Mouse (Mus musculus) T-cell, adult 2 months (primary cell): Measurements from ENCODE around the gene Gdpd5.
A peak's percentile ranks its signal among the peaks of the same experiment; 100 is the strongest.

Source experiments
- DNase-seq: peaks from one replicate; pipeline ENCODE4 v3.0.0; 2022; ENCODE audit warnings: low spot score

The Gdpd5 gene

GRCm38 (mm10) chr7:99405386-99406155 lies 24.4 kb downstream of the Gdpd5 start:
- no peak for DNase-seq

- no peak for DNase-seq
Observed at GRCm38 (mm10) chr7:99407598-99407997, 26.4 kb downstream of the Gdpd5 start.

GRCm38 (mm10) chr7:99409441-99410222 lies 28.4 kb downstream of the Gdpd5 start:
- DNase-seq: no peak

- no peak for DNase-seq
Observed at GRCm38 (mm10) chr7:99410315-99410714, 29.1 kb downstream of the Gdpd5 start.

- DNase-seq: no peak
Observed at GRCm38 (mm10) chr7:99411047-99411779, 30.0 kb downstream of the Gdpd5 start.

GRCm38 (mm10) chr7:99415045-99415444 lies 33.8 kb downstream of the Gdpd5 start:
- DNase-seq: no peak

- DNase-seq: no peak
Observed at GRCm38 (mm10) chr7:99419311-99419710, 38.1 kb downstream of the Gdpd5 start.

GRCm38 (mm10) chr7:99421006-99421405 lies 39.8 kb downstream of the Gdpd5 start:
- no peak for DNase-seq

- DNase-seq: no peak
Observed at GRCm38 (mm10) chr7:99424538-99425155, 43.4 kb downstream of the Gdpd5 start.

GRCm38 (mm10) chr7:99425706-99426105 lies 44.5 kb downstream of the Gdpd5 start:
- no peak for DNase-seq

GRCm38 (mm10) chr7:99427031-99427430 lies 45.8 kb downstream of the Gdpd5 start:
- no peak for DNase-seq

- DNase-seq: no peak
Observed at GRCm38 (mm10) chr7:99427987-99428386, 46.8 kb downstream of the Gdpd5 start.

GRCm38 (mm10) chr7:99428836-99429235 lies 47.6 kb downstream of the Gdpd5 start:
- no peak for DNase-seq

- no peak for DNase-seq
Observed at GRCm38 (mm10) chr7:99429786-99430185, 48.6 kb downstream of the Gdpd5 start.

GRCm38 (mm10) chr7:99430246-99430645 lies 49.0 kb downstream of the Gdpd5 start:
- DNase-seq: no peak

- peak; percentile 32 for DNase-seq
Observed at GRCm38 (mm10) chr7:99432248-99432647, 51.0 kb downstream of the Gdpd5 start.

- DNase-seq: no peak
Observed at GRCm38 (mm10) chr7:99432863-99433262, 51.6 kb downstream of the Gdpd5 start.

- DNase-seq: peak; percentile 10
Observed at GRCm38 (mm10) chr7:99434672-99435250, 53.5 kb downstream of the Gdpd5 start.

GRCm38 (mm10) chr7:99436530-99436929 lies 55.3 kb downstream of the Gdpd5 start:
- DNase-seq: no peak

GRCm38 (mm10) chr7:99438881-99439280 lies 57.7 kb downstream of the Gdpd5 start:
- no peak for DNase-seq

GRCm38 (mm10) chr7:99441534-99442072 lies 60.4 kb downstream of the Gdpd5 start:
- no peak for DNase-seq
